Mouse (Mus musculus) myocyte (in vitro differentiated cells): ENCODE data around the gene Scaf11. TPM values are rescaled to one million over a fixed set of nuclear protein-coding genes. Genes with fewer than 3 reads are reported as not detected.

ENCODE experiments used
- H3K27me3 ChIP-seq: one replicate; pipeline ENCODE4 v1.6.1; 2011; ENCODE audit not compliant: control insufficient read depth, insufficient read depth, insufficient read length
- H3K36me3 ChIP-seq: one replicate; pipeline ENCODE4 v1.6.1; 2011; ENCODE audit not compliant: control insufficient read depth, insufficient read depth
- H3K4me2 ChIP-seq: one replicate; pipeline ENCODE4 v1.6.1; 2011; ENCODE audit warnings: low read depth, control low read depth
- H3K4me3 ChIP-seq: one replicate; pipeline ENCODE4 v1.5.1; 2011; ENCODE audit warnings: mild to moderate bottlenecking, control low read depth, moderate library complexity
- H3K79me2 ChIP-seq: one replicate; pipeline ENCODE4 v1.6.1; 2011; ENCODE audit not compliant: control insufficient read depth, insufficient read depth
- H3ac ChIP-seq: one replicate; pipeline ENCODE4 v1.6.1; 2011; ENCODE audit not compliant: control insufficient read depth, insufficient read length
- CEBPB ChIP-seq: IDR thresholded peaks from 2 replicates; pipeline ENCODE4 v1.6.1; 2011; ENCODE audit warnings: mild to moderate bottlenecking, moderate library complexity; ENCODE audit not compliant: poor library complexity, insufficient read depth, severe bottlenecking
- E2F4 ChIP-seq: IDR thresholded peaks from one replicate; pipeline ENCODE4 v1.6.1; 2011; ENCODE audit warnings: mild to moderate bottlenecking, control low read depth, moderate library complexity; ENCODE audit not compliant: insufficient read depth
- MAX ChIP-seq: IDR thresholded peaks from one replicate; pipeline ENCODE4 v1.6.1; 2011; ENCODE audit warnings: low read depth, mild to moderate bottlenecking, control low read depth
- MYOD1 ChIP-seq, 3 experiments: IDR thresholded peaks; one replicate each; pipeline ENCODE4 v1.6.1; 2011; ENCODE audit warnings: control low read depth in 2 of 3, low read depth in 2 of 3, mild to moderate bottlenecking in 2 of 3, moderate library complexity in 1 of 3; ENCODE audit not compliant: insufficient read length in 2 of 3, control insufficient read depth in 1 of 3
- MYOG ChIP-seq, 3 experiments: IDR thresholded peaks; one replicate each; pipeline ENCODE4 v1.6.1; 2011; ENCODE audit warnings: control low read depth in 2 of 3, low read depth in 2 of 3, mild to moderate bottlenecking in 2 of 3; ENCODE audit not compliant: insufficient read length in 2 of 3, control insufficient read depth in 1 of 3, insufficient read depth in 1 of 3
- POLR2A ChIP-seq: IDR thresholded peaks from one replicate; pipeline ENCODE4 v1.6.1; 2011; ENCODE audit warnings: low read depth, mild to moderate bottlenecking, control low read depth, moderate library complexity; ENCODE audit not compliant: insufficient read length
- POLR2AphosphoS2 ChIP-seq: IDR thresholded peaks from one replicate; pipeline ENCODE4 v1.6.1; 2011; ENCODE audit warnings: low read depth, control low read depth; ENCODE audit not compliant: insufficient read length
- REST ChIP-seq: IDR thresholded peaks from one replicate; pipeline ENCODE4 v1.6.1; 2011; ENCODE audit warnings: mild to moderate bottlenecking, control low read depth, moderate library complexity; ENCODE audit not compliant: insufficient read depth, insufficient read length
- SRF ChIP-seq: IDR thresholded peaks from one replicate; pipeline ENCODE4 v1.6.1; 2011; ENCODE audit warnings: low read depth; ENCODE audit not compliant: control insufficient read depth, insufficient read length
- TCF12 ChIP-seq: IDR thresholded peaks from one replicate; pipeline ENCODE4 v1.6.1; 2011; ENCODE audit warnings: mild to moderate bottlenecking, control low read depth; ENCODE audit not compliant: poor library complexity, insufficient read depth, severe bottlenecking
- TCF3 ChIP-seq: IDR thresholded peaks from one replicate; pipeline ENCODE4 v1.6.1; 2011; ENCODE audit warnings: low read depth, control low read depth; ENCODE audit not compliant: insufficient read length
- USF1 ChIP-seq: IDR thresholded peaks from one replicate; pipeline ENCODE4 v1.6.1; 2011; ENCODE audit warnings: low read depth, mild to moderate bottlenecking, control low read depth, moderate library complexity
- polyA plus RNA-seq: library from polyadenylated mRNA; unstranded; fragments of >200 nt; fragmentation: generic; extraction: Trizol; gene quantifications from one replicate; pipeline ENCODE4 v1.2.1, GENCODE M21; 2012; ENCODE audit warnings: missing spikeins

Gene Scaf11
- polyA plus RNA-seq, 1 experiment, result 21.6 TPM

DNA sequence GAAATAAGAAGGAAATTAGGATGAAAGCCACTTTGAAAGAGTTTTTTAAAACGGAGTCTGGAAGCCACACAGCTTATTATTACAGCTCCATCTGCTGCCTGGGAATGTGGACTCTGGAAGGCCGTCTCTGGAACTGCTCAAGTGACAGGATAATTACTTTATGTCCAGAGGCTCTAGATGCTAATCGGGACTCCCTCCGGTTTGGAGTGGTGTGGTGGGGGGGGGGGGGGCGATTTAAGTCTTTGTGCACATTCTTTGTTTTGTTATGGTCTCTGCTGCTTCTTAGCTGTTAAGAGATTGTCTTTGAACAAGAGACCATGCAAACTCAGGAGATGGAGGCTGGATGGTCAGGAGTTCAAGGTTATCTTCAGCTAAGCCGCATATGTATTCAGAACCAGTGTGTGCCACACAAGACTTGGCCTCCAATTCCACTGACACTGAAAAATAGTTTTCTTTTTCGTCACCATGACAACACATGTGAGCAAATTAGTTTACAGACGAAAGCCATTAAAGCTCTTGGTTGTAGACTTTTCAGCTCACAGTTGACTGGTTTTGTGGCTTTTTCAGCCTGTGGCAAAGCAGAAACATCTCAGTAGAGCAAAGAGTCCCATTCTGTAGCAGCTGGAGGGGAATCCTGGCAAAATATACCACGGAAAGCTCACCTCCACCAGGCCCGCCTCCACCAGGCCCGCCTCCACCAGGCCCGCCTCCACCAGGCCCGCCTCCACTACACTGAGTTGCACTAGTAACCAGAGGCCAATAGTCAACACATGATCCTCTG is 31.4 kb upstream of the Scaf11 start:
- TF ChIP-seq E2F4, result no peak
- TF ChIP-seq CEBPB, result no peak
- TF ChIP-seq TCF3, result no peak
- TF ChIP-seq MYOG (IDR thresholded peaks at IDR 0.05; ENCODE audit: control insufficient read depth in 1 of 3, insufficient read depth in 1 of 3, insufficient read length in 2 of 3, low read depth in 2 of 3), result no peak
- TF ChIP-seq TCF12, result no peak
- TF ChIP-seq POLR2A, result no peak
- TF ChIP-seq POLR2AphosphoS2, result no peak
- no peak for TF ChIP-seq MYOD1 (IDR thresholded peaks at IDR 0.05; ENCODE audit: control insufficient read depth in 1 of 3, insufficient read length in 2 of 3, low read depth in 2 of 3)
- no peak for TF ChIP-seq USF1
- no peak for TF ChIP-seq REST
- TF ChIP-seq SRF, result no peak
- no peak for TF ChIP-seq MAX
- Histone ChIP-seq H3K36me3 (no peaks in the 10 kb centered on the region), H3K4me3 (no peak overlapping the region), H3K27me3 (no peaks in the 10 kb centered on the region), H3ac (no peak overlapping the region), H3K79me2 (no peaks in the 10 kb centered on the region), H3K4me2 (no peak overlapping the region)

DNA sequence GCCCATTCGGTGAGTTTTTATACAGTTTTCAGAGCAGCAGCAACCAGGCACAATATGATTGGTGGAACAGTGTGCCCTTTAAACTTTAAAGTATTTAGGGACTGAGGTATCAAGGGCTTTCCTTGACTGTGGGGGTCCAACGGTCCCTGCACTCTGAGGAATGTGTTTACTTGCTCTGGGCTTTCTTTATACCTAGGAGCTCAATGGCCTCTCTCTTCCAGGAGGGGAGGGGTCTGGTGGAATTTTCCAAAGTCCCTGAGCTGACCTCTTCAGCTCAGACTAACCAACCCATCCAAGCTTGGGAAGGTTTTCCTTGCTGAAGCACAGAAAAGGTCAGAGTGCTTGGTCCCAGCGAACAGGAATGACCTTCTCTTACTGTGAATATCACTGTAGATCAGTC is 30.8 kb upstream of the Scaf11 start:
- Histone ChIP-seq H3K27me3 (no peaks in the 10 kb centered on the region), H3K36me3 (no peaks in the 10 kb centered on the region), H3K4me2 (no peak overlapping the region), H3ac (no peak overlapping the region), H3K79me2 (no peaks in the 10 kb centered on the region), H3K4me3 (no peak overlapping the region)
- no peak for TF ChIP-seq MAX
- TF ChIP-seq MYOG (IDR thresholded peaks at IDR 0.05; ENCODE audit: control insufficient read depth in 1 of 3, insufficient read depth in 1 of 3, insufficient read length in 2 of 3, low read depth in 2 of 3), result no peak
- TF ChIP-seq CEBPB, result no peak
- TF ChIP-seq TCF12, result no peak

DNA sequence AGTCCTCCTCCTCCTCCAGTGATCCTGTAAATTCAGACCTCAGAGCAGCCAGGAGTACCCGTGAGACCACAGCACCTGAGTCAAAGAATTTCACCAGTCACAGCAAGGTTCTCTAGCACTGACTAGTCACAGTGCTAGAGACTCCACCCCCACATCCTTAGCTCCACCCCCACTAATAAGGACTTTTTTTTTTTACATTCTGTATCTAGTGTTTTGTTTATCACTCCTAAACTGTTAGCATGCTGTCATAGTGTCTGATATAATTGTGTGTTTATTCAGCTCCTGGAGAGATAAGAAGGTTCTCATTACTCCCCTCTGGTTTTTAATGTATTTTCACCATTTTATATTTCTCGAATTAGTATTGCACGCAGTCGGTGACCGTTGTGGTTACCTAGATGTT is 29.5 kb upstream of the Scaf11 start:
- H3K4me3 ChIP-seq, result no peak overlapping the region
- no peak overlapping the region for H3ac ChIP-seq
- no peaks in the 10 kb centered on the region for H3K36me3 ChIP-seq
- no peaks in the 10 kb centered on the region for H3K27me3 ChIP-seq
- no peak overlapping the region for H3K4me2 ChIP-seq
- no peak for TF ChIP-seq TCF12
- no peak for TF ChIP-seq SRF
- no peak for TF ChIP-seq POLR2AphosphoS2
- no peak for TF ChIP-seq USF1
- no peak for TF ChIP-seq MAX
- no peak for TF ChIP-seq POLR2A
- TF ChIP-seq MYOG (IDR thresholded peaks at IDR 0.05; ENCODE audit: control insufficient read depth in 1 of 3, insufficient read depth in 1 of 3, insufficient read length in 2 of 3, low read depth in 2 of 3), result no peak
- no peak for TF ChIP-seq REST
- TF ChIP-seq TCF3, result no peak
- no peak for TF ChIP-seq E2F4
- no peak for TF ChIP-seq CEBPB
- TF ChIP-seq MYOD1 (IDR thresholded peaks at IDR 0.05; ENCODE audit: control insufficient read depth in 1 of 3, insufficient read length in 2 of 3, low read depth in 2 of 3), result no peak
- no peaks in the 10 kb centered on the region for H3K79me2 ChIP-seq

- no peaks in the 10 kb centered on the region for H3K27me3 ChIP-seq
- H3ac ChIP-seq, result no peak overlapping the region
- H3K36me3 ChIP-seq, result no peaks in the 10 kb centered on the region
- TF ChIP-seq REST (no peak), USF1 (peak; percentile 64), POLR2AphosphoS2 (no peak), MYOG (IDR thresholded peaks at IDR 0.05; ENCODE audit: control insufficient read depth in 1 of 3, insufficient read depth in 1 of 3, insufficient read length in 2 of 3, low read depth in 2 of 3) (peak in 1 of 3 experiments; percentile 9)
- no peaks in the 10 kb centered on the region for H3K79me2 ChIP-seq
- peak overlapping the region; percentile 4 for H3K4me3 ChIP-seq
- peak overlapping the region; percentile 90 for H3K4me2 ChIP-seq
These were observed 28.5 kb upstream of the Scaf11 start for GRCm38 (mm10) chr15:96488941-96489786.
